ENCODE assay signal across 8 mouse cellular contexts in genomic region chr2:93192182-93192560, GRCm38 (mm10). TPM values are rescaled to one million over a fixed set of nuclear protein-coding genes. Genes with fewer than 3 reads are reported as not detected.
DNase-seq lines count a peak whose midpoint lies in the region; ATAC-seq lines count a peak whose summit lies in the region.

No protein-coding gene starts in this region.

- H3K27ac ChIP-seq in heart, embryonic 10.5 days, result 0 out of 2 replicates have a peak overlapping the region, but pooled peaks have one; percentile 24
- peak overlapping the region; percentile 65 for H3K27ac ChIP-seq in embryonic facial prominence, embryonic 10.5 days (replicated peaks)
- H3K27ac ChIP-seq in stomach, embryonic 14.5 days (ENCODE audit: low read length), result 0 out of 2 replicates have a peak overlapping the region, but pooled peaks have one; percentile 21

- intact Hi-C loops in heart, postnatal 14 days (cut with DNase I), result no loop called here

- no peak for DNase-seq in heart, embryonic 10.5 days (ENCODE audit: low spot score)
- no peak for DNase-seq in heart, postnatal 14 days
- no peak for DNase-seq in embryonic facial prominence, embryonic 10.5 days (ENCODE audit: low spot score)
- DNase-seq in induced T-regulatory cell, adult 2 months (ENCODE audit: low read depth), result peak; percentile 80
- DNase-seq in cerebellum, adult 11-12 months, result no peak
- DNase-seq in adrenal gland, postnatal 36 days, result no peak

- no peak overlapping the region for H3K4me2 ChIP-seq in stomach, embryonic 14.5 days (replicated peaks; ENCODE audit: low read depth, low read length)

- no peaks in the 10 kb centered on the region for H3K9me3 ChIP-seq in heart, embryonic 10.5 days
- H3K9me3 ChIP-seq in embryonic facial prominence, embryonic 10.5 days, result no peaks in the 10 kb centered on the region
- H3K9me3 ChIP-seq in stomach, embryonic 14.5 days (ENCODE audit: control insufficient read depth, low read depth, low read length), result no peaks in the 10 kb centered on the region

- H3K27me3 ChIP-seq in heart, embryonic 10.5 days (ENCODE audit: insufficient read depth, poor library complexity, severe bottlenecking), result peaks cover 62% of the 10 kb centered on the region
- H3K27me3 ChIP-seq in embryonic facial prominence, embryonic 10.5 days (replicated peaks; ENCODE audit: low read depth, poor library complexity, severe bottlenecking), result peaks cover 49% of the 10 kb centered on the region
- H3K27me3 ChIP-seq in stomach, embryonic 14.5 days (ENCODE audit: control insufficient read depth, insufficient read depth, low read length), result no peaks in the 10 kb centered on the region

- peaks cover 52% of the 10 kb centered on the region for H3K4me1 ChIP-seq in heart, embryonic 10.5 days
- H3K4me1 ChIP-seq in embryonic facial prominence, embryonic 10.5 days, result peaks cover 75% of the 10 kb centered on the region
- peaks cover 33% of the 10 kb centered on the region for H3K4me1 ChIP-seq in stomach, embryonic 14.5 days (ENCODE audit: control insufficient read depth, insufficient read depth, low read length)

- H3K9ac ChIP-seq in stomach, embryonic 14.5 days (replicated peaks; ENCODE audit: low read depth, low read length), result no peak overlapping the region

- no peaks in the 10 kb centered on the region for H3K36me3 ChIP-seq in heart, embryonic 10.5 days
- H3K36me3 ChIP-seq in embryonic facial prominence, embryonic 10.5 days (replicated peaks), result peaks cover 14% of the 10 kb centered on the region
- no peaks in the 10 kb centered on the region for H3K36me3 ChIP-seq in stomach, embryonic 14.5 days (ENCODE audit: control insufficient read depth, insufficient read depth, low read length)

- WGBS in heart, embryonic 10.5 days, result 56% methylated on average over 9 of the region's 9 CpGs
- 51% methylated on average over 9 of the region's 9 CpGs for WGBS in embryonic facial prominence, embryonic 10.5 days
- WGBS in stomach, embryonic 14.5 days, result 39% methylated on average over 9 of the region's 9 CpGs

- no peak overlapping the region for H3K4me3 ChIP-seq in heart, embryonic 10.5 days
- H3K4me3 ChIP-seq in embryonic facial prominence, embryonic 10.5 days, result peak overlapping the region; percentile 42; the same call in 1 of the 2 replicates
- no peak overlapping the region for H3K4me3 ChIP-seq in stomach, embryonic 14.5 days (ENCODE audit: low read depth, low read length)

- ATAC-seq in stomach, embryonic 14.5 days (ENCODE audit: insufficient number of reproducible peaks, insufficient read depth, low FRiP score, low read depth), result no peak
- no peak for ATAC-seq in frontal cortex, adult (ENCODE audit: low TSS enrichment)

RNA-seq across cellular contexts. Expression of gene Trp53i11, which starts 4.8 kb away (rescaled TPM):
- polyA plus RNA-seq in heart, embryonic 10.5 days (2016; fragmentation: Nextera tagmentation; extraction: Ambion mirVana), result 22.5 and 24.2 TPM in 2 replicates
- total RNA-seq in heart, postnatal 14 days (2021), result 10 to 100 TPM; 67.8 to 68.8 TPM
- polyA plus RNA-seq in embryonic facial prominence, embryonic 10.5 days (2016; fragmentation: Nextera tagmentation; extraction: Ambion mirVana), result 72.5 and 95.2 TPM in 2 replicates
- 54.6 and 56.6 TPM in 2 replicates for polyA plus RNA-seq in stomach, embryonic 14.5 days (2014; fragmentation: Nextera tagmentation; extraction: Ambion mirVana)
- 10 to 100 TPM; 48.9 to 70.7 TPM for total RNA-seq in adrenal gland, postnatal 36 days (2021)
